Mouse (Mus musculus) spleen, adult 2 months (tissue): ENCODE measurements at regions not wholly inside any gene's neighbourhood (a gene's known extent, or its start where the extent isn't known, plus 50 kb on each side); places are given as distances from the start of the nearest gene placed in this dataset.

Source experiments
- CTCF ChIP-seq: fragments of 200-500 bp; IDR thresholded peaks from 2 replicates; pipeline ENCODE4 v1.5.1; 2011; ENCODE audit warnings: mild to moderate bottlenecking, inconsistent platforms; ENCODE audit not compliant: insufficient read depth, insufficient read length, insufficient replicate concordance; ENCODE audit errors: extremely low read depth
- POLR2A ChIP-seq: fragments of 200-500 bp; IDR thresholded peaks from 2 replicates; pipeline ENCODE4 v1.6.1; 2011; ENCODE audit warnings: low read depth, low read length, inconsistent platforms

DNA sequence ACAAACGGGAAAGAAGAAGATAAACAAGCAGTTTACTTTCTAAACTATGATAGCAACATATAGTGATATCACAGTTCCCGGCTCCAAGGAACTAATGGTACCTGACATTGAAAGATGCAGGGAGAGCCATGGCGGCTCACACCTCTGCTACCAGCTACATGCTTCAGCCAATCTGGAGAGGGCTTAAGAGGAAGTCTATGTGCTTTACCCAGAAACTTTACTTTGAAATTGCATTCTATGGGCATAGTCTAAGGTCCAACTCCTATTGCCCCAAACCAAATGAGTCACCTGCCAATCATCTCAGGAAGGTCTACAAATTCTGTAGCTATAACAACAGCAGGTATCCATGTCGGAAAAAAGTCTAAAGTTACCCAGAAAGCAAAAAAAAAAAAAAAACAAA, 146.9 kb downstream of the Samd5 start:
- TF ChIP-seq POLR2A (no peak), CTCF (no peak)
